Mouse (Mus musculus) urinary bladder, adult 18-20 months (tissue): Measurements from ENCODE around the gene Lsm7.
"Not testable (repeated sequence)": the region's sequence is repeated elsewhere in the genome, so short reads cannot be mapped to it uniquely, and the experiment has no call there.

ENCODE experiments used
- DNase-seq, 2 experiments: peaks; one replicate each; pipeline ENCODE4 v3.0.0; 2022; ENCODE audit warnings: low spot score in 2 of 2, mixed read lengths in 2 of 2

Lsm7 gene

DNA sequence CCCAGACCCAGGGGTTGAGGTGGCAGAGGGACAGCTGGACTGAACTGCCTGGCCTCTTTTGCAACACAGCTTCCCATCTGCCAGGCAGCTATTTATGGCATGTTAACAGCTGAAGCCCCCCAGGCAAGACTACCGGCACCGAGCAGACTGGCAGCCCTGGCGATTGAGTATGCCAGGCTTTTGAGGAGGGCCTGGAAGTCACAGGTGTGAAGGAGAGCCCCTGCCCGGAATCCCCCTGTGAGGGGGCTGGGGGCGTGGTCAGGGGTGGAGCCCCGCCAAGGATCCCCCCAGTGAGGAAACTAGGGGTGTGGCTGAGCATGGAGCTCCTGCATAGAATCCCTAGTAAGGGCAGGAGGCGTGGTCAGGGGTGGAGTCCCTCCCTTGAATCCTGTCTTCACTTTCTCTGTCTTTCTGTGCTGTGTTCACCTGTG is 18.0 kb downstream of the Lsm7 start:
- DNase-seq = no peak

DNA sequence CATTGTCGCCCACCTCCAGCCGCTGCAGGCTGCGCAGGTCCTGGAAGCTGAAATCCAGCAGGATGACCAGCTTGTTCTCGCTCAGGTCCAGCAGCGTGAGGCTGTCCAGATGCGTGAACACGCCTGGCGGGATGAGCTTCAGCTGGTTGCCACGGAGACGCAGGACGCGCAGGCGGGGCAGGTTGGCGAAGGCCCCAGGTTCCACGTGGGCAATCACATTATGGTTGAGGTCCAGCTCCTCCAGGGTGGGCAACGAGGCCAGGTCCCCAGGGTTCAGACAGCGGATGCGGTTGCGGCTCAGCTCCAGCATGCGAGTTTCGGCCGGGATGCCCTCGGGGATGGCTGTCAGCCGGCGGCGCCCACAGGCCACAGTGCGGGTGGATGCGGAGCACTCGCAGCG is 19.4 kb downstream of the Lsm7 start:
- no peak for DNase-seq

DNA sequence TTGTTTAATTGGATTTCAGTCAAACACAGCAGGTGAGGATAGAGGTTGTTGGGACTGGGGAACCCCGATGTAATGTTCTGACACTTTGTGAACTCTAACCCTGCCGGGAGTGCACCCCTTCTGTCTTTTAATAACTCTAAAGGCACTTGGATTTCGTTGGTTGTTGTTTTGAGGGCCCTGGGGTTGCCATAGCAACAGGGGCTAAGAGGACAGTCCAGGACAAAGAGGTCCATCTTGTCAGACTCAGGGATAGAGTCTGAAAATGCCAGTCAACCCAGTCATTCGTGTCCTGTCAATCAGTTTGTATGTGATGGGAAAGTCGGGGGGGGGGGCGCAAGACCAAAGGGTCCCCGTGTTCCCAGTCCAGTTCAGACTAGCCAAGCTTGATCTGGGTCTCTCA is 22.2 kb downstream of the Lsm7 start:
- DNase-seq = no peak

DNA sequence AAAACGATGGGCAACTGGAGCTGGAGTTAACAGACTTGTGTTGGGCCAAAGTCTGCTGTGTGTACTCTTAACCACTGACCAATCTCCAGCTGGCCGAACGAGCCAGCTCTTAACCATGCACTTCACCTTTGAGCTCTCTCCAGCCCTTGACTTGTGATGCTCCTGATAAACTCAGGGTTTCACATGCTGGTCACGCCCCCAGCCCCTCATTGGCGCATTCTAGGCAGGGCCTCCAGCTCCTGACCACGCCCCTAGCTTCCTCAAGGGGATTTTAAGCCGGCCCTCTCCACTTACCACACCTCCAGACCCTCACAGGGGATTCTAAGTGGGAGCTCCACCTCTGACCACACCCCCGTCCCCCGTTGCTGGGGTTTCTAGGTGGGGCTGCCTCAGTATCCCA is 23.9 kb downstream of the Lsm7 start:
- no peak for DNase-seq

DNA sequence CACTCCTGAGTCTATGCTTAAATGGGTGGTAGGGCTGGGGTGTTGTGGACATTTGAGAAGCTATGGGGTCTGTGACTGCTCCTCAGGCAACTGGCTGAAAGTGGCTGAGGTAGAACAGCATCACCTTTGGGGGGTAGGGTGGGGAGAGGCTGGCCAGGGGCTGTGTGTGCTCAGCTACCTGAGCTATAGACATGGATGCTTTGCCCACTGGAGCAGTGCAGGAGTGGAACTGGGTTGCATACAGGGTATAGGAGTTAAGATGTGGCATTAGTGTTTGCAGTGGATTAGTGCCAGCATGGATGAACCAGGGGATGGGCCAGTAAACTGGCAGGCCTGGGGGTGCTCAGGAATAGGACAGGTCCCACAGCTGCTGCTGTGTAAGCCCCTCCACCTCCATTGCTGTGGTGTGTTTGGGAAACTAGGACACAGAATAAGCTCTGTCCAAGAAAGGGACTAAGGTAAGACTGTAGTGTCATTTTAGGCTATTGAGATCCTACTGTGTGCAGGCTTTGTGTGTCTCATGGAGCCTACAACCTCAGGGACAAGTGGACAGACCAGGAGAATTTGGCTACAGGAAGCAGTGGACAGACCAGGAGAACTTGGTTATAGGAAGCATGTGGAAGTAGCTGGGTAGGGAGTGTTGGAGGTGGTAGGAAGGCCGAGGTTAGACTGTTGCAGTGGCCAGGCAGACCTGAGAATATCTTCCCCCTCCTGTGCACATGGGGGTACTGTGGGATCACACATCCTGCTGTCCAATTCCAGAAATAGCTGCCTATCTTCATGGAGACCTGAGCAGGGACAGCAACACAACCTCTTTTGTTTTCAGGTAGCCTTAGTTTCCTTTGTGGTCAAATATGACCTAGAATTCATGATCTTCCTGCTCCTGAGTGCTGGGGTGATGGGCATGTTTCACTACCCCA is 25.4 kb downstream of the Lsm7 start:
- DNase-seq = no peak

DNA sequence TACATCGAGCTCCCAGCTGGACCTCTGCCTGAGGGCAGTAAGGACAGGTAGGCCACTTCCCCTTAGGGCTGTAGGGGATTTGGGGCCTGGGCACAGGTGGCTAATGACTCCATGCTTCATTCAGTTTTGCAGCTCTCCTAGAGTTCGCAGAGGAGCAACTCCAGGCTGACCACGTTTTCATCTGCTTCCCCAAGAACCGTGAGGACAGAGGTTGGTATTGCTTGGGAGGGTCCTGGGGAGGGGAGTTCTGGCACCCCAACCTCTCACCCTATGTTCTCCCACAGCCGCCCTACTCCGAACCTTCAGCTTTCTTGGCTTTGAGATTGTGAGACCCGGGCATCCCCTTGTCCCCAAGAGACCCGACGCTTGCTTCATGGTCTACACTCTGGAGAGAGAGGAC is 26.4 kb downstream of the Lsm7 start:
- DNase-seq = not testable (repeated sequence)

DNA sequence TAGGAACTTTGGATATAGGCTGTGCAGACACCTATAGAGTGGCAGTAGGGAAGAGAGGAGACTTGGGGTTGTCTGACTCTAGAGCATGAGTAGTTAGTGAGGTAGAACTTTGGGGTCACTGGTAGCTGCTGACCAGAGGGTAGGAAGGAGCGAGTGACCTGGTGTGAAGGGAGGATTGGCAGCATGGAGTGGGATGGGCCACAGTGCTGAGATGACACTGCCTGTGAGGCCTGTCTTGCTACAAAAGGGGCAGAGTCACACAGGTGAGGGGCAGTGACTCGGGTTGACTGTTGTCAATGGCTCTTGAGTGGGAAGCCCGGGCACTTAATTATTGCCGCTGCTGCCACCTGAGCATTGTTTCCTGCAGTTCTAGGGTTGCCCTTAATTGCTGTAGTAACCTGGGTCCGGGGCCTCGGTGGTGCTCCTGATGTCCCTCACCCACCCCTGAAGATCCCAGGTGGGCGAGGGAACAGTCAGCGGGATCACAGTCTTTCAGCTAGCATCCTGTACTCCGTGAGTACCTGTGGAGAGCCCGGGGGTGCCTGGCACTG is 27.1 kb downstream of the Lsm7 start:
- no peak for DNase-seq

DNA sequence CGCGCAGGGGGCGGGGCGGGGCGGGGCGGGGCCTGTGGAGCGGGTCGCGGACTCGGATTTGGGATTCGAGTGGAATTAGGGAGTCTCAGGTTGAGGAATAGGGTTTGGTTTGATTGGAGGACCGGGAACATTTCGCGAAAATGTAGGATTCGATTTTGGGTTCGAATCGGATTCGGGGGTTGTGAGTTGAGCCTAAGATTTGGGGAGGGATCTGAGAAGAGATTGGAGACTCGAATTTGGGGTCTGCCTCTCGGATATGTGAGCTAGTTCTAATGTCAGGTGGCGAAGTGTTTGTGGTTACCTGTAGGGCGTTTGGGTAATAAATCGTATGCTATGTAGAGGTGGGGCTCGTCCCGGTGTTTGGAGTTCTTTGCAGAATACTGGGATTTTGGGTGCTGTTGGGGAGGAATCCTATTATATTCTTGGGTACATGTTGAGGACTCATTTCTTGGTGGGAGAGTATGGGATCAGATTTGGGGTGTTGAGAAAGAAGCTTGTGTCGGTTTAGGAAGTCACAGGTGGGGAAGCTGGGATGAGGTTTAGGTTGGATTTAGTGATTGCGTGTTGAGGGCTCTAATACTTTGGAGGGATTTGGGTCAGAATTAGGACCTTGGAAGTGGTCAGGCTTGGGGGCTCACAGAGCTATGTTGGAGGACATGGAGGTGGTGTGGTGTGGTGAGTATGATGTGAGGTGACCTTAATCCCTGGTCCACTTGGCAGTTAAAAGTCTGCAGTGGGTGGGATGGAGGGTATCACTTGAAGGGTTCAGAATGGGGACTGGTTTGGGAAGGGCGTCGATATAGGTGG is 27.7 kb downstream of the Lsm7 start:
- no peak for DNase-seq

DNA sequence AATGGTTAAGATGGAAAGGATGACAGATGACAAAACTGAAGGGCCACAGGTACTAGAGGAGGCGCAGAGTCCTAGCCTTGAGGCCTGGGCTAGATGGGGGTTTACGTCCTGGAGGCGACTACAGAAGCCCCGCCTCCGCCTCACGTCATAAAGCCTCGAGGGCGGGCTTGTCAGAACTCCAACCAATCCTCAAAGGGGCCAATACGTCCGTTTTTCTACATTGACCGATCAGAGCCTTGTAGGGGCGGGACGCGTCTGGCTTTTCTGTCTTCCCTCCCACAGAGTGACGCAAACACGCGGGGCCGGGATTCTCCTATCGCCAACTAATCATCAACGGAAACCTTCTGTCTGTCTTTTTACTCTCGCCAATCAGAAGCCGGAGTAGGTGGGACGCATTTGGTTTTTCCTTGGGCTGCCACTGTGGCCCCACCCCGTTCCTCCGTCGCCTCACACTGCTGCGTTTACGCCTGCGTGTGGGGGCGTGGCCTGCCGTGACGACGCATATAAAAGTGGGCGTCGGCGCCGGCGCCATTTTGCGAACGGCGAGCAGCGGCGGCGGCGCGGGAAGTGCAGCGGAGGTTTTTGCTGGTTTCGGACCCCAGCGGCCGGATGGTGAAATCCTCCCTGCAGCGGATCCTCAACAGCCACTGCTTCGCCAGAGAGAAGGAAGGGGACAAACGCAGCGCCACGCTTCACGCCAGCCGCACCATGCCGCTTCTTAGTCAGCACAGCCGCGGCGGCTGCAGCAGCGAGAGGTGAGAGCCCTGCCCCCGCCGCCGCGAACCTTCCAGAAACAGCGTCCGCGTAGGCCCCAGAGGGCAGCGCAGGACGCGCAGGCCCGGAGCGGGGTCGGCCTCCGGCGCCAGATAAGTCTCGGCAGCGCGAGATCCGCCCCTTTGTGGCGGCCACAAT is 28.6 kb downstream of the Lsm7 start, which contains the start of gene Oaz1:
TSS of gene Oaz1 (plus strand) at position 506 of the 912 bp plus-strand sequence.
- DNase-seq = peak; percentile 94 to 99

DNA sequence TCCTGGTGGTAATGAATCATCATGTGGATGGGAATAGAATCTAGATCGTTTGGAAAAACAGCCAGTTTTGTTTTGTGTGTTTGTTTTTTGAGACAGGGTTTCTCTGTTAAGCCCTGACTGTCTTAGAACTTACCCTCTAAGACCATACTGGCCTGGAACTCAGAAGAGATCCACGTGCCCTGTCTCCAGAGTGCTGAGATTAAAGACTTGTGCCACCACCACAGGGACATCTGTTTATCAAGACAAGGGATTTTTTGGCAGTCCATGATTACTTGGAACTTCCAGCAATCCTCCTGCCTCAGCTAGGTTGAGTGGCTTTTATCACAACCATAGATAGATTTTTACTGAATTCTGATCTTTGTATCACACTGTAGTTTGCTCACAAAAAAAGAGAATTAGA is 30.2 kb downstream of the Lsm7 start:
- DNase-seq = no peak

DNA sequence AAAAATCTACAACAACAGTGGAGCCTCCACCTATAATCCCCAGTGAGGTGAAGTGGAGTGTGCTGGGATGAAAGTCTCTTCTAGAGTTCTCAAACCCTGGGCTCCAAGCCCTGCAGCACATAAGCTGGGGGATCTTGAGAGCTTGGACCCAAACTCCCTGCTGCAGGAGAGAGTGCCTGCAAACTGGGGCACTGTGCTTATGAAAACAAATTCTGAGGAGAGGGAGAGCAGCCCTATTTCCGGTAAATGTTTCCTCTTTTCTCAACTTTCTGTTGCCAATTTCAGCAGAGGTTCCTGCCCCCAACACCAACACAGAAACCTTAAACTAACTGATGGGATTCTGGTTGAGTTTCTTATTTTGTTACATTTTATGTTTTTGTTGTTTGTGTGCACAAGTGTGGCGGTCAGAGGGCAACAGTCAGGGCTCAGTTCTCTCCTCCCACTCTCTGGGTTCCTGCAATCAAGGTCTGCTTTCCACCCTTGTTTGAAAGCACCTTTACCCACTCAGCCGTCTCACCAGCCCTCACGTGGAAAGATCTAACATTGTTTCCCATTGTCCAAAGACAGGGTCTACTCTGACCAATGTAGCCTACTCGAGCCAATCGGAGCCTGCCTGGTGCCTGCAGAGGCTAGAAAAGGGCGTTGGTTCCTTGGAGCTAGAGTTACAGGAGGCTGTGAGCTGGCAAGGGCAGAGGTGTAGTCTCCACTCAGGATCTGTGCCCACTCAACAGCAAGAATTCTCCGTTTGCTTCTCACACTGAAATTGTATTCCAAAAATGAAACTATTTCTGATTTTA is 31.0 kb downstream of the Lsm7 start:
- DNase-seq = no peak

DNA sequence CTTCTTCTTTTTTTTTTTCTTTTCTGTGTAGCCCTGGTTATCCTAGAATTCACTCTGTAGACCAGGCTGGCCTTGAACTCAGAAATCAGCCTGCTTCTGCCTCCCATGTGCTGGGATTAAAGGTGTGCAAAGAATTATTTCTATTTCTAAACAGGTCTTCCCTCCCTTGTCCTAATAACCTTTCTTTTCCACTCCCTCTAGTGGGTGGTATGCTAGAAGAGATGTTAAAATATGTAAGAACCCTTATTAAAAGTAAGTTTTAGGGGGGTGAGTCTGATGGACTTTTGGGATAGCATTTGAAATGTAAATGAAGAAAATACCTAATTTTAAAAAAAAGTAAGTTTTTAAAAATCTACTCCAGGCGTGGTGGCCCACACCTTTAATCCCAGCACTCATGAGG is 31.7 kb downstream of the Lsm7 start:
- no peak for DNase-seq

DNA sequence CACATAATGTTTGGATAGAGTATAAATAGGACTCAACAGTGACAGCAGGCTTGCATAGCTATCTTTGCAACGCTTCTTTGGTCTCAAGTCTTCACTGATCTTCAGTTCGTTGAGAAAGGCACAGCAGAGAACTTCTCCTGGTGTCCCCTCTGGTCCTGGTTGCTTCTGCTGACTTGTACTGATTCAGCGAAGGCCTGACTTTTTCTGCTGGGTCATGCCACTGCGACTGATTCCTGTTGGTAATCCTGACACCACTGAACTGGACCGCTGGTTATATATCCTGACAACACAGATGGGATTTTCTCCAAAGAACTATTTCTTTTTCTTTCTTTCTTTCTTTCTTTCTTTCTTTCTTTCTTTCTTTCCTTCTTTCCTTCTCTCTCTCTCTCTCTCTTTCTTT is 32.5 kb downstream of the Lsm7 start:
- no peak for DNase-seq

DNA sequence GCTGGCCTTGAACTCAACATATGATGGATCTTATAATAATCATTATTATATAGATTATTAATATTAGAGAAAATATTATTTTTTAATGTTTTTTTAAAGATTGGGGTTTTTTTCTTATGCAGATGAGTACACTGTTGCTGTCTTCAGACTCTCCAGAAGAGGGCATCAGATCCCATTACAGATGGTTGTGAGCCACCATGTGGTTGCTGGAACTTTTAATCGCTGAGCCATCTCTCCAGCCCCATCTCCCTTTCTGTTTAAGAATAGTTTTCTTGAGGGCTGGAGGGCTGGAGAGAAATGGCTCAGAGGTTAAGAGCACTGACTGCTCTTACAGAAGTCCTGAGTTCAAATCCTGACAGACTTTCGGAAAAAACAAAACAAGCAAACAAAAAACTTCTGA is 33.0 kb downstream of the Lsm7 start:
- no peak for DNase-seq

DNA sequence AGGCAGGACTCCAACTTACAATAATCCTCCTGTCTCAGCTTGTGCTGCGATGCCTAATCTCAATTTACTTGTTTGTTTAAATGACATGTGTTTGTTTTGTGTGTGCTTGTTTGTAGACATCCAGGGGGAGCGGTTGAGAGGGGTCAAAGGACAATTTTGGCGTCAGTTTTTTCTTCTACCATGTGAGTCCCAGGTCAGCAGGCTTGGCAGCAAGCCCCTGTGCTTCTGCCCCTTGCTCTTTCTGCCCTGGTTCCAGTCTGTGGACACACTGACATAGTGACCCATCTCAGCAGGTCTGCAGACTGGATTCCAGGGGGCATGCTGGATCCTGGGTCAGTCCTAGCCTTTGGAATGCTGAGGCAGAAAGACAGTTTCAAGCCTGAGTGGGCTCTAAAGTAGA is 35.6 kb downstream of the Lsm7 start:
- DNase-seq = no peak

DNA sequence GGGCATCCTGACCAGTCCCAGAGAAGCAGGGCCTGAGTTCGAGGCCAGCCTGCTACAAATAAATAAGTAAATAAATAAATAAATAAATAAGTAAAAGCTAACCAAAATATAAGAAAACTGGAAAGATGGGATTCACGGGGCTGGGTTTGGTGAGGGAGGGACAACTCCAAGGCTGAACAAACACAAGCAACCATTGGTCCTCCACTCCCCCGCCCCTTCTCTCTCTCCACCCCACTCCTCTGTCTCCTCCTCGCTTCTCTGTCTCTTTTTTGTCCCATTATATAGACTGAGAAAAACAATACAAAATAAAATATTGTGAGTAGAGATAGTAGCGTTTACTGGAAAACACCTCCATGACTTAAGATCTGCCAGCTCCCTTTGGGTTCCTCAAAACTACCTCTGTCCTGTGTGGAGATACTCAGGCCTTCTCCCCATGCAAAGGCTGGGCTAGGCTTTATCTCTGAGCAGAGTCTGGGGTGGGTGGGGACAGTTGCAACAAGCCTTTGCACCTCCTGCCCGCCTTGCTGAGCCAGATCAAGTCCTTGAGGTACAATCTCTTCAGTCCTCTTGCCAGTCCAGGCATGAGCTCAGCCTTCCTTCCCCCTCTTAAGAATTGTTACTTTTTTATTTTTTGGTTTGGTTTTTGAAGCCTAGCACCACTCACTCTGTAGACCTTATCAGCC is 36.3 kb downstream of the Lsm7 start:
- DNase-seq = no peak

DNA sequence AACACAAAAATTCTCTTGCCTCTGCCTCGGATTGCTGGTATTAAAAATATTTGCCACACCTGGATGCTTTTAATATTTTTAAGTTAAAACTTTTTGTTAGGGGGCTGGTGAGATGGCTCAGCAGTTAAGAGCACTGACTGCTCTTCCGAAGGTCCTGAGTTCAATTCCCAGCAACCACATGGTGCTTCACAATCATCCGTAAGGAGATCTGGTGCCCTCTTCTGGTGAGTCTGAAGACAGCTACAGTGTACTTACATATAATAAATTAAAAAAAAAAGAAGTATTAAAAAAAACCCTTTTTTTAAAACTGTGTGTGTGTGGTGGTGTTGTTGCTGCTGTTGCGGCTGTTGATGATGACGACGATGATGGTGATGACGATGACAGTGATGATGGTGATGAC is 37.1 kb downstream of the Lsm7 start:
- not testable (repeated sequence) for DNase-seq

DNA sequence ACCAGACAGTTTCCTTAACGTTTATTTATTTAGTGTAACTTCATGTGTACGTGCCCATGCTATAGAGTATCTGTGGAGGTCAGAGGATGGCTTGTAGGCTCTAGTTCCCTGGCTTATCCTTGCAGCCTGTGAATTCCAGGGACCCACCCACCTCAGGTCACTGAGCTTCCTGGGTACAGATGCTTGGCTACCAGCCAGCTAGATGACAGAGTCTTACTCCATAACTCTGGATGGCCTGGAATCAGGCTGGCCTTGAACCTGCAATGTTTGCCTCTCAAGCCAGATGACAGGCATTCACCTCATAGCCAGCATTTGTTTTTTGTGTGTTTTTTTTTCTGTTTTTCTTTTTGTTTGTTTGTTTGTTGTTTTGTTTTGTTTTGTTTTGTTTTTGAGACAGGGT is 37.8 kb downstream of the Lsm7 start:
- DNase-seq = no peak

DNA sequence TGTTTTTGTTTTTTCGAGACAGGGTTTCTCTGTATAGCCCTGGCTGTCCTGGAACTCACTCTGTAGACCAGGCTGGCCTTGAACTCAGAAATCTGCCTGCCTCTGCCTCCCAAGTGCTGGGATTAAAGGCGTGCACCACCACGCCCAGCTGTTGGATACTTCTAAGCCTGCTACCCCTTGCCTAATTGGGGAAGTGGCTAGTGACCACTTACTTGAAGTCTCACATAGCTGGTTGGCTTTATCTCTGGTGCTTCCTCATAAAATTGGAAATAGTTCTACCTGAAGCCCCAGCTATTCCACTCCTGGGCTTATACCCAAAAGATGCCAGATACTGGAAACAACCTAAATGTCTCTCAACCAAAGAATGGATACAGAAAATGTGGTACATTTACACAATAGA is 38.7 kb downstream of the Lsm7 start:
- not testable (repeated sequence) for DNase-seq

DNA sequence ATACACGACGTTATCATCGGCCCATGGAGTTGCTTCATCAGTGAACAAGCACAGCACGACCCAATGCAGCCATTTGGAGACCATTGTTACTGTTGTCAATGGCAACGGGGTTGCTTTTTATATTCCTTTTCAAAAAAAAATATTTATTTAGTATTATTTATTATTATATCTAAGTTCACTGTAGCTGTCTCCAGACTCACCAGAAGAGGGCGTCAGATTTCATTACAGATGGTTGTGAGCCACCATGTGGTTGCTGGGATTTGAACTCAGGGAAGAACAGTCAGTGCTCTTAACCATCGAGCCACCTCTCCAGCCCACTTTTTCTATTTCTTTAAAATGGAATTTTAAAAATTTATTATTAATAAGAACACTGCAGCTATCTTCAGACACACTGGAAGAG is 40.2 kb downstream of the Lsm7 start:
- no peak for DNase-seq
